Mouse (Mus musculus): Measurements from ENCODE around the gene Spag7.
A peak's percentile ranks its signal among the peaks of the same experiment; 100 is the strongest.

Spag7 gene

DNA sequence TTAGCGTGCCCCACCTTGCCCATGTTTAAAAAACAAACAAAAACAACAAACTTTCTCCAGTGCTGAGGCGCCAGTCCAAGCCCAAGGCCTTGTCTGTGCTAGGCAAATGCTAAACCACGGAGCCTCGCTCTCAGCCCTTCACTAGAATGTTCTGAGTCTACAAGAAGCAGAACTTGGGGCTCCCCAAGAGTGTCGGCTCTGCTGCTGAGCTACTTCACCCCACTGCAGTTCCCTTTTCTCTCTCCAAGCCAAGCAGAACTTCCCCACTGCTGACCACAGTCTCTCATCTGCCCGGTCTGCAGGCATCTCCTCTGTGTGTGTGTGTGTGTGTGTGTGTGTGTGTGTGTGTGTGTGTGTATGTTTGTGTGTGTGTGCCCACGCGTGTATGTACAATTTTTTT is 10.7 kb upstream of the Spag7 start:
- DNase-seq: no peak

DNA sequence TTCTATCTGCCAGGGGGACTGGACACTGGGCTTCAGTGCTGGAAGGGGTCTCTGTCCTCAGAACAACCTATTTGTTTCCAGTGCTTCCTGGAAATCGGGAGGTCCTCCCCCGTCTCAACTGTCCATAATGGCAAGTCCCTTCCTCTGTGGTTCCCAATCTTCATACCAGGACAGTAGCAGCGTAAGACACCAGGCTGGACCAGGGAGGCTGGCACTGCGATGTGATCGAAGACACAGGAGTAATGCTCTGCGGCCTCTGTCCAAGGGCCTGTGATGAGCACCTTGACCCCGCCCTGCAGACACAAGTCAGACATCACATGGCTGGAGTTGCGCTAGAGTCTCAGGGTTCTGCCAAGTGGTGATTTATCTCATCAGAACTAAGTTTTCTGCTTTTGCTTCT is 10.1 kb upstream of the Spag7 start:
- no peak for DNase-seq

DNA sequence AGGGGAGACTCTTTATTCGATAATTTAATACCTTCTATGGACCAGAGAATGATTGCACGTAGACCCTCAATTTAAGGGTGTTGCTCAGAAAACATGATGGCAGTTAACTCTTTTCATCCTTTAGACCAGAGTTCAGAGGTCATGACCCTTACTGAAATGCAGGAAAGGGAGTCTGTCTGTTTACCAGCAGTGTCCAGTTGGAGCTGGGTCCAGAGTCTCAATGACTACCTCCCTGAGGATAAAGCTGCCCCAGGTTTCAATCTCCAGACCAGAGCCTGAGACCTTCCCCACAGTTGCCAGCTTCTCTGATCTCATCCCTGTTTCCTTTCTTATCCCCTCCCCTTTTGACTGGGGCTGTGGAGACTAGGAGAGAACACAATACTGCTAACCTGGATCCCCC is 9.4 kb upstream of the Spag7 start:
- DNase-seq: no peak

DNA sequence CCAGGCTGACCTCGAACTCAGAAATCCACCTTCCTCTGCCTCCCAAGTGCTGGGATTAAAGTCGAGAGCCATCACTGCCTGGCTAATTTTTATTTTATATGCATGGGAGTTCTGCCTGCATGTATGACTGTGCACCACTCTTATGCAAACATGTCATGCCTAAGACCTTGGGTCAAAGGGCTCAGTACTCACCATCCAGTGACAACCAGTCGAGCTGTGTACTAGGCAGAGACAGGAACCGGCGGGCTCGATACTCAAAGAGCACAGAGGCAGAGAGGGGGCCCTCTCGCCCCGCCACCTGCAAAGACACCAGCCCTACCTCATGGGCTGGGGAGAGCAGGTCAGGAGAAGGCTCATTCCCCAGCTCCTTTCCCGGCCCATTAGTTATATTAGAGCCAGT is 8.9 kb upstream of the Spag7 start:
- no peak for DNase-seq

DNA sequence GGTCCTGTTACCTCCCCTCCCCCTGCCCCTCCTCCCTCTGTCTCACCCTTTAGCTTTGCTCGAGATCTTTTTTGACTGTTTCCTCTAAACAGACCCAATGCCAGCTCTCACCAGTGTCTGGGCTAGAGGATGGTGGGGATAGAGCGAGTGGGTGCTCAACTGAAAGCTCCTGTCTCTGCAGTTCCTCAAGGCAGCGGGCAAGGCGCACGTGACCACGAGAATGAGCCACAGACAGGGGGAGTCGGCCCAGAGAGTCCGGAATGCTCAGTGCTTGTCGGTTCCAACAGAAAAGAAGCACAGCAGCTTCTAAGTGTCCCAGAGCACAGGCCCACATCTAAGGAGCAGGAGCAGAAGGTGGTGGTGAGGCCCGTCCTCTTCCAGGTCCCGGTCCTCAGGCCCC is 5.3 kb upstream of the Spag7 start:
- DNase-seq: no peak

DNA sequence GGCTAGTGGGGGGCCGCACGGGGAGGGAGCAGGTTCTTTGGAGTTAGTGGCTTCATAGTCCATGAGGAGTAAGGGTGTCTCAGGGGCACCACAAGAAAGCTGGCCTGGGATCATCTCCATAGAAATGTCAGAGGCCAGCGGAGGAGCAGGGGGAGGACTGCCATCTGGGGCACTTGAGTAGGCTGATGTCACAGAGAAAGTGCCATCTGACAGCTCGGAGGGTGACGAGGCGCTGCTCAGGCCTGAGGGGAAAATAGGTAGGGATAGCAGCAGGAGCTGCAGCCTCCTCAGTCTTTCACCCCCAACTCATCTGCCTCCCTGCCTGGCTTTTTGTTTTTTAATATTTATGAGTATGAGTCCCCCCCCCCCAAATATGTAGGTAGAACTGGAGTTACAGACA is 4.8 kb upstream of the Spag7 start:
- no peak for DNase-seq

DNA sequence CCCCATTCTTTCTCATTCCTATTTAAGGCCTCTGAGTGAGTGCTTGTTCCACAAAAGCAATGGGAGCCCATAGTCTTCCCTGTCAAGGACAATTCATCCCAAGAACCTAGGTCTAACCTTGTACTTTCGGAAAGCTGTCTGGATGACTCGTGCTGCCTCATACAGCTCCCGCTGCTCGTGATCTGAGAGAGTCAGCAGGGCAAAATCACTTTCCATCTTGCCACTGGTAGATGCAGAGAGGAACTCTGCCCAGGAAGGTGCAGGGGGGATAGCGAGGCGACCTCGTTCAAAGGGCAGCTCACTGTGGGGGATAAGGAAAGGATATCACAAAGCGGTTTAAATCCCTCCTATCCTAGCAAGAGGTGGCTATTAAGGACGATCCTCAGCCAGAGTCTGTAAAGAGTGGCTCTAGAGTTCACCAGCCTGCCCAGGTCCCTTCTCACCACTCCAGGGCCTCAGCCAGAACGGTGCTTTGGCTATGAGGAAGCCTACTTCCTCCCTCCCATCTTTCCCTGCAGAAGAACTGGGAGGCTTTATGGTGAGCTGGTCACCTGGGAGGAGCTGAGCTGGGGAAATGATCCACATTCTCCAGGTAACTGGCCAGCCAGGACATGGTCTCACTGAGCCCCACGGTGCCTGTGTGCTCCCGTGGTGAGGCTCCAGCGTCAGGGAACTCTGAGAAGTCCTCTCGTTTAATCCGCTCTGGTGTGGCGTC is 2.3 kb upstream of the Spag7 start:
- no peak for DNase-seq

DNA sequence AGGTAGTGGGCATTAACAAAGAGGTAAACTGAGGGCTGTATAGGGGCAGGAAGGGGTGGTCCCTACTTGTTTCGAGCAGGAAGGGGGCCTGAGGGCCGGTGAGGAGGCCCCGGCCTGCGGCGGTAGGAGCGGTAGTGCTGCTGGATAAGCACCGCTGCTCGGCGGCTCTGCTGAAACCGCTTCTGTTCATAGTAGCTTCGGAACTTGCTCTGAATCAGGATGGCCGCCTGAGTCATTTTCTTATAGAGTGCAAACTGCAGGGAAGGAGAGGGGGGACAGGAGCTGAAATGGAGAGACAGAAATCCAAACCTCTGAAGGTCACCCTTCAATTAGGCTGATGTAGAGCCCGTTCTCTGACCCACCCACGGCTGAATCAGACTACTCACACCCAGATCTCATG is 1.3 kb upstream of the Spag7 start:
- no peak for DNase-seq

DNA sequence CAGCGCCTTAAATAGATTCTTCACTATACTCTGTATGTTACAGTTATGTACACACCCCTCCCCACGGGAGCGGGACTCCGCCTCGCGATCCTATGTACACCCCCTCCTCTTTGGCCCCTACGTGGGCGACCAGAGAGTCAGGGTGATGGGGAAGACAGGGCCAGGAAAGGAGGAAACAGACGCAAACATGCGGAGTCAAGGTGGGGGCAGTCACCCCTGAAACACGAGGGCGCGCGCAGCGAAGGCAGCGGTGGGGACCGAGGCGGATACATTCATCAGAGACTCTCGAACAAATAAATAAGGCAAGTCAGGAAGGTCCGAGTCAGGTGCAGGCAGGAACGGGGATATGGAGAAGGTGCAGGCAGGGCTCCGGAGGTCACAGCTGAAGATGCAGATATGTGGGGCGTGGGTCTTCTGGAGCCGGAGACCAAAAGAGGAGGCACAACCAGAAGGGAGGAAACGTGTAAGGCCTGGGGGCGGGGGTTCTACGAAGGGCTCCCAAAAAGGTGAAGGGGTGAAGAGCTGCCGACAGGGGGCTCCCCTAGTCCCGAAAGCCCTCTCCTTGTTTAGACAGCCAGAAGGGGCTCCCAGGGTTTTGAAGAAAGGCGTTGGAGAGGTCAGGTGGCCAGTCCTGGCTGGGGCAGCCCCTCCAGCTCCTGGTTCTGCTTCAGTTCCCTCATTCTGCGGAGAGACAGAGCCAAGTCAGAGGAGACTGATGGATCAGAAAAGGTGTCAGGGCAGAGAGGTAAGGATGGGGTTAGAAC is 548 bp upstream of the Spag7 start:
- peak; percentile 89 for DNase-seq

DNA sequence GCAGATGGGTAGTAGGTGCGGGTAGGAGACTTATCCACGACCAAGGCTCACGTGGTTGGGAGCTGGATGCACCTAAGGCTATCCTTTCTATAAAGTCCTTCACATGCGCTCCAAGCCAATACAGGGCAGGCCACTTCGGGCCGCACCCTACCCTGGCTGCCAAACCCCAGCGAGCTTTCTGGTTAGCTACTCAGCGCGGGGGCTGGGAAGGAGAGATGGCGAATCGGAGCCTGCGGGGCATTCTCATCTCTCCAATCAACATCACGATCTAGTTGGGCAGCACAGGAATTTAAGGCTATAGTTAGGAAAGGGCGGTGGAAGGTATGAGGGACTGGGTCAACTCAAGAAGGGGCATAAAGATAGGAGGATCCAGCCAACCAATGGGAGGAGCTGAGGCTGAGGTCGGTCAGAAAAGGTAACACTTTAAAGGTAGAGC is 863 bp downstream of the Spag7 start:
- DNase-seq: peak; percentile 85

DNA sequence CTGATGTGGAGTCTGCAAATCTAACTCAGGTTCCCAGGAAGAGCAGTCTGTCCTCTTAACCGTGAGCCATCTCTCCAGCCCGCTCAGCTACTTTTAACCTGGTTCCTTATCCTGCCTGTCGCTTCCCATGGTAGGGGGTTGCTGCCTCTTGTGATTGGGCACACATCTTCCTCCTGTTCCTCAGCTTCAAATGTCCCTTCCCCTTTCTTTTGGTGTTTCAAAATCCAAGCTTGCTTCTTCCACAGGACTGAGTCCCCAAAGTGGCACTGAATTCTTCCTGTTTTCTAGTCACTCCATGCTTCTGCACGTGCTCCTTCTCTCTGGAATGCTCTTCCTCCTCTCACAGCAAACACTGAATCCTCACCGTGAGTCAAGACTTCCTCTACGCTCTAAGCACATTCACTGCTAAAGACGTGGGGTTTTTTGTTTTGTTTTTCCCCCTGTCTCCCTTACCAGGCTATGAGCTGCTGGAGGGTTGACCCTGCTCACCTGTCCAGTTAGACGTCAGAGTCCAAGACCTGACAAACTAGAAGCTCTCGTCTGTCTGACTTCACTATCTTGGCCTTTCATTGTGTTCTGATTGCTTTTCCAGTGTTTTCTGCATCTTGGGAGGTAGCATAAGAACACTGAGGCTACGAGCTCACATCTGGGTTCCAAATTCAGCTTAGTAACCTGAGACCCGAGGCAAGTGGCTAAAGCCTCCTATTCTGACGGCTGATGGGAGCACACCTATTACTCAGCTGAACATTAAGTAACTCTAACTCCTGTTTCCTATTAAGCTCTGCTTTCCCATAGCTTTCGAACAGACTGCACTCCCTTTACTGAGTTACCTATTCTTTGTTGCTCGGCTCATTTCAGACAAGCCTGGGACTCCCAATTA is 1.7 kb downstream of the Spag7 start:
- DNase-seq: no peak

DNA sequence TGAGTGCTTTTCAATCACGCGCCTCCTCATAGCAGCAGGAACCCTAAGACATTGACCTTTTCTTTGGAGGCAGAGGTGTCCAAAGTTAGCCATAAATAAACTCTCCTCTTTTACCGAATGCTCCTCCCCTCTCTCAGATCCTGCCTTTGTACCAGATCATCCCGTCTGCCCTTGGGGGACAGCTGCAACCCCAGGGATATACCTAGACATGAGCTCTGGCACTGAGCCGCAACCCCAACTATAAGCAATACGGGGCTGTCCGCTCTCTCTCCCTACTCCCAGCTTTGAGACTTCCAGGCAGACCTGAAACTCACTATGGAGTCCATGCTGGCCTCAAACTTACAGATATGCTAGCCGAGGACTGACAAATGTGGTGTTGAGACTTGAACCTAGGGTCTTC is 2.5 kb downstream of the Spag7 start:
- no peak for DNase-seq

DNA sequence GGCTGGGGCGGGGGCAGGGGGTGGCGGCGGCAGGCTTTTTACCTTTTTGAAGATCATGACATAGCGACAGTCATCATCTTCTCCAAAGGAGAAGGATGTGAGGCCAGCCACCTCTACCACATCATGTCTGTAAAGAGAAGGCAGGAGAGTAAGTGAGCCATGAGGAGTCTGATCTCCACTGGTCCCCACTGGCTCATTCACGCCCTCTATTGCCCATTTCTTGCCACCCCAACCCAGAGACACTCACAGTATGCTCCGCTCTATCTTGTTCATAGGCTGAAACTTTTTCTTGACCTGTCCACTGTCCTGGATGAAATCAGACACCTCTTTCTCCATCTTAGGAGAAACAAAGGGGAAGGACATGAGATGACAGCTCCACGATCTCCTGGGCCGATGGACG is 4.5 kb downstream of the Spag7 start:
- DNase-seq: no peak

DNA sequence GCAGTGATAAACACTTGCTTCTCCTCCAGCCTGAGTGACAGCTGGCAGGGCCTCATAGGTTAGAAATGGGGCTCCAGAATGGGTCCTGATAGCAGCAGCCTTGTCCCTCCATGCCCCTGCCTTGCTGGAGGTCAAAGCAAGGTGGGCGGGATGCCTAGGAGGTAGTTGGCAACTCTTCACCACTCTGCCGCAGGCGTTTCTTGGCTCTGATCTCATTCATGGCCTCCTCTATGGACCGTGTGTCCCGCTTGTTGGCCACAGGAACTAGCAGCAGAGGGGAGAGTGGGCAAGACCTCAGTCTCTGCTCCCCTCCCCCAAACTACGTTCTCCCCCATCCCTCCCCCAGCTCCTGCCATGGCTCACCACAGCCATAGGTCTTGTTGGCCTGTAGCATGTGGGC is 5.3 kb downstream of the Spag7 start:
- no peak for DNase-seq

DNA sequence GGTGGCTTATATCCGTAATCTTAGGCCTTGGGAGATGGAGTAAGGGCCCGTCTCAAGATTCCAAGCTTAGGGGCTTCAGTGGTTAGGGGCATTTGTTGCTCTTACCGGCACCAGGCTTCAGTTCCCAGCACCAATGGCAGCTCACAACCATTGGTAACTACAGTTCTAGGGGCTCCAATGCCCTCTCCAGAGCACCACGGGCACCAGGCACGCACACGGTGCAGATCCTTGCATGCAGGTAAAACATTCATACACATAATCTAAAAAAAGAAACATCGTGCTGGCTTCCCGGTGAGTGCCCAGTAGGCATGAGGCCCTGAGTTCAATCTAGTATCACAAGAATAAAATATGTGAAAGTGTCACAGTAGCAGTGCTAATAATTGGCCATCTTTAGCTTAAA is 6.1 kb downstream of the Spag7 start:
- no peak for DNase-seq

DNA sequence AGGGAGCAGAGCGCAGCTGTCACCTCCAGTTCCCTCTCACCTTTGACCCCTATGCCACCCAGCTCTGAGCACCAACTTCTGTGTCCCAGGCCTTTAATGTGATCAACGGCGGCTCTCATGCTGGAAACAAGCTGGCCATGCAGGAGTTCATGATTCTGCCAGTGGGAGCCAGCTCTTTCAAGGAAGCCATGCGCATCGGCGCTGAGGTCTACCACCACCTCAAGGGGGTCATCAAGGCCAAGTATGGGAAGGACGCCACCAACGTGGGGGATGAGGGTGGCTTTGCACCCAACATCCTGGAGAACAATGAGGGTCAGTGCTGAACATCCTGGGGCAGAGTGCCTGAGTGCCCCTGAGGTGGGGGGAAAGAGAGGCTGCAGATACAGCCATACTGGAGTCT is 8.6 kb downstream of the Spag7 start:
- DNase-seq: no peak

DNA sequence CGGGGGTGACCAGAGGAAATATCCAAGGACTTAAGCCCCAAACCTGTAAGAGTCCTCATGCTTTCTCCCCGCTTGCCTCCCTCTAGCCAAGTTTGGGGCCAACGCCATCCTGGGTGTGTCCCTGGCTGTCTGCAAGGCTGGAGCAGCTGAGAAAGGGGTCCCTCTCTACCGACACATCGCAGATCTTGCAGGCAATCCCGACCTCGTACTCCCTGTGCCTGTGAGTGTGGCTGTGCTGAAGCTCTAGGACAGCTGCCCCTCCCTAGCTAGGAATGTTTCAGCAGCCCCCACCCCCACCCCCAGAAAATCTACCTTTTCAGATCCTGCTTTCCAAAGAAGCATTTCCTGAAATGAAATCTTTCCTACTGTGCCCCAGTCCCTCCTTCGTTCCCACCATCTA is 10.3 kb downstream of the Spag7 start:
- no peak for DNase-seq

DNA sequence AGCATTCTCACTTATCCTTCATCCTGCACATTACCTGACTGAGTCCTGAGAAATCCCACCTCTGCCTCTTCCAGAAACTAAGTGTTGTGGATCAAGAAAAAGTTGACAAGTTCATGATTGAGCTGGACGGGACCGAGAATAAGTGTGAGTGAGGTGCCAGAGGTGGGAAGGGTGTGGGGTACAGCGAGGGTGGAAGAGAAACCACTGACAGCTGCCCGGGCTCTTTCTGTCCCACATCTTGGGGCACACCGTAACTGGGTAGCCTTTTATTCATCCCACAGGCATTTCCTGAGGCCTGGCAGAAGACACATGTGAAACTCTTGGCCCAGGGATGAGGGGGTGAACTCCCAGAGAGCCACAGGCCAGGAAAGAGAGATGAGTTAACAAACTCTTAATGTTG is 10.7 kb downstream of the Spag7 start:
- DNase-seq: no peak

DNA sequence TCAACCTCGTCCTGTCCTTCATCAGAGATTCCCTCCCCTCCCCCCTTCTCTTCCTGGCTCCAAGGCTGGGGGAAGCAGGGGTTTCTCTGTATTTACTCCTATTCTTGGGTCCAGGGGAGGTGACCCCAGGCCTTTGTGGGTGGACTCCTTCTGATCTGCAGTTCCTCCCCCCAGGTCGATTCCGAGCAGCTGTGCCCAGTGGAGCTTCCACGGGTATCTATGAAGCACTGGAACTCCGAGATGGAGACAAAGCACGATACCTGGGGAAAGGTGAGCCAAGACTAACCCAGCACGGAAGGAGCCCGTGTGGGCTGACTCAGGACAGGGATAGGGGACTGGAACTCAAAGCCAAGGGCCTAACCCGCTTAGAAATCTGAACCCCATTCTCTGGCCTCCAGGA is 11.2 kb downstream of the Spag7 start:
- no peak for DNase-seq

DNA sequence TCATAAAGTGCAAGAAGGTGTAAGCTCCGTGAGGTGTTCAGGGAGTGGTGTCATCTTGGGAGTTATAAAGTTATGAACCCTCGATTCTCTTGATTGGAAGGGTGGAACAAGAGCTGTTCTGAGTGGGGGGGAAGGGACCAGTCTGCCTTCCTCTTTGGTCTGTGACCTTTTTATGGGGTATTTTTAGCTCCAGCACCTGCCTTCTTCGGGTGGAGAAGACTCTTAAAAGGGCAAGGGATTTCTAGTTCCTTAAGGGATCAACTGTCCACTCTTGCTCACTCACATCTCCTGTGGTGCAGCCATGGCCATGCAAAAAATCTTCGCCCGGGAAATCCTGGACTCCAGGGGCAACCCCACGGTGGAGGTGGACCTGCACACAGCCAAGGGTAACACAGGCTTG is 11.6 kb downstream of the Spag7 start:
- DNase-seq: no peak

DNA sequence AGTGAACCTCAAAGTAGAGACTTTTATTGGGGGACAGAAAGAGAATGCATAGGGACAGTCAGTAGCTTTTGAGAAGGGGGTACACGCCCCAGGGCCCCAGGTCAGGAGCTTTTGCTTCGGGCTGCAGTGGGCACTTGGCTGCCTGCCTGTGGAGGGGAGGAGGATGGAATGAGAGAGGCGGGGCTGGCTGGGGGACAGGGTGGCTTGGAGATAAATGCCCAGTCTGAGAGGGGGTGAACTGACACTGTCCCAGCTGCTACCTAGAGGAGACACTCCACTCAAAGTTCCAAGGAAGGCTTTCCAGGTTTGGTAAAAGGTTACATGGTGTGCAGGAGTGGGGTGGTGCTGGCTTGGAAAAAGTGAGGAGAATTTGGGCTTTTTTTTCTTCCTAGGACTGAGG is 12.3 kb downstream of the Spag7 start, which contains the start of gene Eno3:
Gene Eno3, plus strand, starts transcription at position 239 of the 400 bp plus-strand sequence.
- DNase-seq: no peak

DNA sequence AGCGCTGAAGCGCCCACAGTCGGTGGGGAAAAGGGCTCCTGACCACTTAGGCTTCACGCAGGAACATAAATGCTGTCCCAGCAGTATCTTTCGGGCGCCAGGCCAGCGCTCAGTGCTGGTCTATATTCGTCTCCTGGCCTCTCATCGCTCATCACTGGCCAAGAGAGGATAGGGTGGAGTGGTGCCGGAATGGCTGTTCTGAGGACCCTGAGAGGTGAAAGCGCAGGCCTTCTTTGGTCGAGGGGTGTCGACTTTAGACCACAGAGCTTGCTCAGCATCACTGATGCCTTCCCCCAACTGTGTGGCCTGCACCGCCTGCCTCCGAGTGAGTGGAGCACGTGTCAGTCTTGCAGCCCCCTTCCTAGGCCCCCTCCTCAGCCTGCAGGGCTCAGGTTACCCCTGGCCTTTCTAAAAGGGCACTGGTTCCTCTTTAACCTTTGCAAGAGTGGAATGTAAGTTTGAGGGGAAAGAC is 12.7 kb downstream of the Spag7 start:
- DNase-seq: peak; percentile 59
